Mouse (Mus musculus) testis, adult 2 months (tissue): ENCODE data around the gene Gfap. TPM values are rescaled to one million over a fixed set of nuclear protein-coding genes. Genes with fewer than 3 reads are reported as not detected.

Experiments
- H3K27ac ChIP-seq: fragments of 200-500 bp; 2 replicates; pipeline ENCODE4 v1.5.1; 2012; ENCODE audit warnings: low read depth, low read length; ENCODE audit not compliant: control insufficient read depth, insufficient read depth
- H3K27me3 ChIP-seq: fragments of 200-500 bp; 2 replicates; pipeline ENCODE4 v1.6.1; 2012; ENCODE audit warnings: mild to moderate bottlenecking, low read length, moderate library complexity; ENCODE audit not compliant: control insufficient read depth, insufficient read depth
- H3K36me3 ChIP-seq: fragments of 200-500 bp; 2 replicates; pipeline ENCODE4 v1.6.1; 2012; ENCODE audit warnings: mild to moderate bottlenecking, low read length; ENCODE audit not compliant: control insufficient read depth, insufficient read depth
- H3K4me1 ChIP-seq: fragments of 200-500 bp; 2 replicates; pipeline ENCODE4 v1.6.1; 2012; ENCODE audit warnings: low read length; ENCODE audit not compliant: control insufficient read depth, insufficient read depth
- H3K4me3 ChIP-seq: fragments of 200-500 bp; 2 replicates; pipeline ENCODE4 v1.5.1; 2012; ENCODE audit warnings: low read depth, mild to moderate bottlenecking, low read length, moderate library complexity, mixed read lengths; ENCODE audit not compliant: control insufficient read depth
- CTCF ChIP-seq: fragments of 200-500 bp; IDR thresholded peaks from 2 replicates; pipeline ENCODE4 v1.5.1; 2012; ENCODE audit warnings: low read depth, mild to moderate bottlenecking, inconsistent platforms, low read length, moderate library complexity; ENCODE audit not compliant: control insufficient read depth, insufficient read depth, insufficient replicate concordance
- POLR2A ChIP-seq: fragments of 200-500 bp; IDR thresholded peaks from 2 replicates; pipeline ENCODE4 v1.6.1; 2012; ENCODE audit warnings: low read depth, mild to moderate bottlenecking, inconsistent platforms, low read length, moderate library complexity; ENCODE audit not compliant: control insufficient read depth
- polyA plus RNA-seq: library from polyadenylated mRNA; depleted of rRNA; stranded (reverse); fragments of >200 nt; gene quantifications from 2 replicates; pipeline ENCODE4 v1.2.3, GENCODE M21; 2012

Gfap gene
- polyA plus RNA-seq, 1 experiment, result 0.62 TPM

GRCm38 (mm10) chr11:102881314-102882198 is 19.2 kb downstream of the Gfap start:
- Histone ChIP-seq H3K27ac (peak overlapping the region; percentile 92), H3K27me3 (no peaks in the 10 kb centered on the region), H3K4me3 (peak overlapping the region; percentile 86), H3K4me1 (peaks cover 3% of the 10 kb centered on the region), H3K36me3 (no peaks in the 10 kb centered on the region)
- TF ChIP-seq POLR2A (no peak; the same call in 1 of the 2 replicates), CTCF (no peak)

GRCm38 (mm10) chr11:102880585-102881313 is 20.0 kb downstream of the Gfap start, which contains the start of the genes Eftud2 and Ccdc103:
Eftud2 (minus strand) TSS chr11:102880985.
Ccdc103 (plus strand) TSS chr11:102881204.
- TF ChIP-seq POLR2A (peak; percentile 60; the same call in 1 of the 2 replicates), CTCF (no peak)
- no peaks in the 10 kb centered on the region for H3K36me3 ChIP-seq
- no peaks in the 10 kb centered on the region for H3K27me3 ChIP-seq
- peaks cover 3% of the 10 kb centered on the region for H3K4me1 ChIP-seq
- H3K4me3 ChIP-seq, result peak within 1 kb of the TSS; percentile 86
- H3K27ac ChIP-seq, result peak within 1 kb of the TSS; percentile 92

- TF ChIP-seq CTCF (no peak), POLR2A (no peak)
- H3K4me1 ChIP-seq, result no peaks in the 10 kb centered on the region; the same call in 1 of the 2 replicates
- no peak overlapping the region; the same call in 1 of the 2 replicates for H3K4me3 ChIP-seq
- H3K36me3 ChIP-seq, result no peaks in the 10 kb centered on the region
- no peaks in the 10 kb centered on the region for H3K27me3 ChIP-seq
- no peak overlapping the region for H3K27ac ChIP-seq
Measured at GRCm38 (mm10) chr11:102879558-102879957, 21.2 kb downstream of the Gfap start.

GRCm38 (mm10) chr11:102874801-102875334 is 25.8 kb downstream of the Gfap start:
- H3K4me3 ChIP-seq, result no peak overlapping the region
- no peak overlapping the region for H3K27ac ChIP-seq
- no peaks in the 10 kb centered on the region for H3K27me3 ChIP-seq
- H3K36me3 ChIP-seq, result no peaks in the 10 kb centered on the region; the same call in 1 of the 2 replicates
- TF ChIP-seq POLR2A, result no peak
- H3K4me1 ChIP-seq, result no peaks in the 10 kb centered on the region

GRCm38 (mm10) chr11:102864272-102864671 is 36.4 kb downstream of the Gfap start:
- no peak for TF ChIP-seq CTCF
- TF ChIP-seq POLR2A, result no peak
- H3K27ac ChIP-seq, result no peak overlapping the region
- H3K36me3 ChIP-seq, result peaks cover 3% of the 10 kb centered on the region; the same call in 1 of the 2 replicates
- no peak overlapping the region for H3K4me3 ChIP-seq
- H3K27me3 ChIP-seq, result no peaks in the 10 kb centered on the region
- H3K4me1 ChIP-seq, result no peaks in the 10 kb centered on the region

- no peaks in the 10 kb centered on the region for H3K4me1 ChIP-seq
- H3K27me3 ChIP-seq, result no peaks in the 10 kb centered on the region
- TF ChIP-seq POLR2A, result no peak
- TF ChIP-seq CTCF, result no peak
- H3K4me3 ChIP-seq, result no peak overlapping the region
- no peak overlapping the region for H3K27ac ChIP-seq
- H3K36me3 ChIP-seq, result peaks cover 3% of the 10 kb centered on the region; the same call in 1 of the 2 replicates
Measured at GRCm38 (mm10) chr11:102859933-102860332, 40.8 kb downstream of the Gfap start.

- H3K27ac ChIP-seq, result no peak overlapping the region
- H3K4me3 ChIP-seq, result no peak overlapping the region
- TF ChIP-seq POLR2A, result no peak
- TF ChIP-seq CTCF, result no peak
- H3K36me3 ChIP-seq, result peaks cover 3% of the 10 kb centered on the region; the same call in 1 of the 2 replicates
- no peaks in the 10 kb centered on the region for H3K27me3 ChIP-seq
- no peaks in the 10 kb centered on the region for H3K4me1 ChIP-seq
Measured at GRCm38 (mm10) chr11:102858951-102859350, 41.8 kb downstream of the Gfap start.
